Mouse (Mus musculus) hindbrain, embryonic 12.5 days (tissue): ENCODE measurements at regions not wholly inside any gene's neighbourhood (a gene's known extent, or its start where the extent isn't known, plus 50 kb on each side); places are given as distances from the start of the nearest gene placed in this dataset.

ENCODE experiments used
- ATAC-seq: fragments of 200-750 bp; cut with Nextera tagmentation; 2 replicates; pipeline ENCODE4 v1.8.0; 2017; ENCODE audit warnings: moderate TSS enrichment; ENCODE audit not compliant: low FRiP score
- H3K27ac ChIP-seq: fragments of 300-500 bp; sonication (generic); 2 replicates; pipeline ENCODE4 v1.5.1; 2016; ENCODE audit warnings: mild to moderate bottlenecking
- H3K27me3 ChIP-seq: fragments of 300-500 bp; sonication (generic); 2 replicates; pipeline ENCODE4 v1.6.1; 2016; ENCODE audit warnings: mild to moderate bottlenecking
- H3K36me3 ChIP-seq: fragments of 300-500 bp; sonication (generic); 2 replicates; pipeline ENCODE4 v1.6.1; 2016; ENCODE audit warnings: mild to moderate bottlenecking
- H3K4me1 ChIP-seq: fragments of 300-500 bp; sonication (generic); 2 replicates; pipeline ENCODE4 v1.6.1; 2016
- H3K4me2 ChIP-seq: fragments of 300-500 bp; sonication (generic); replicated peaks from 2 replicates; pipeline ENCODE4 v1.6.1; 2016; ENCODE audit warnings: mild to moderate bottlenecking
- H3K4me3 ChIP-seq: fragments of 300-500 bp; sonication (generic); 2 replicates; pipeline ENCODE4 v1.5.1; 2016; ENCODE audit warnings: mild to moderate bottlenecking
- H3K9ac ChIP-seq: fragments of 300-500 bp; sonication (generic); 2 replicates; pipeline ENCODE4 v1.6.1; 2016; ENCODE audit warnings: mild to moderate bottlenecking, moderate library complexity
- H3K9me3 ChIP-seq: fragments of 300-500 bp; sonication (generic); replicated peaks from 2 replicates; pipeline ENCODE4 v1.6.1; 2016; ENCODE audit warnings: mild to moderate bottlenecking
- WGBS: fragments of 180-500 bp; shearing (Covaris S2); methylation state at CpG from one replicate; pipeline ENCODE4 v1.1.7; 2016; 5-methylcytosine and 5-hydroxymethylcytosine counted together

DNA sequence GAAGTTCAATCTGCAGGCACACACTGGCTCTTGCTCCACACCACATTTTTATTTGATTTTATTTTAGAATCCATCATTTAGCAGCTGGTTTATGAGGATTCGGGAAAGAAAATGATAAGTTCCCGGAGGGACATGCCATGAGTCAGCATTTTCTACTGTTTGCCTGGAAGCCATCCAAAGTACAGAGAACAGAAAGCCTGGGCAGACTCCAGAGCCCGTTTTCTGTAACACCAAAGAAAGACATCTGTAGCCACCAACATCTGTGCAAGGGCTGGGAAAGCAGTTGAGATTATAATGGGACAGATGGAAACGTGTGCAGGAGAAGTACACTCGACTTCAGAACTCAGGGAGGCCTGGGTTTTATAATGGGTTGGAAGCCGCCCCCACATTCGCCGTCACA is 62.8 kb upstream of the Pum3 start:
- no peak for ATAC-seq
- H3K4me3 ChIP-seq: no peak overlapping the region
- 92% methylated on average over 8 of the region's 8 CpGs for WGBS

DNA sequence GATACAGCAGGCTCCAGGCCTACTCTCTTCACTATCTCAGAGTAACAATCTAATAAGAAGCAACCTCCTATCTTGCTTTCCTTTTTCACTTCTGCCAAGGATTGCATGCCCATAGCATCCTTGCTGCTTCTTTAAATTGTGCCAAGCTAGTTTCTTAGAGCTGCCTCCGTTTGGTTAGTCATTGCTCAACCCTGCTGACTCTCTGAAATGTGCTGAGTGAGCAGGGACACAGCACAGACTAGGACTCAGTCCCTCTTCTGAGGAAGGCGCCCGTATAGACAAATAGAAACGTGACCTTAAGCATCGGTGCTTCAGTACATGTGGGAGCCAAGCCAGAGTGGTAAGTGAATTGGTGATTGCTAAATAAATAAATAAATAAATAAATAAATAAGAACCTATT is 62.2 kb upstream of the Pum3 start:
- ATAC-seq: no peak
- WGBS: 88% methylated on average over 5 of the region's 5 CpGs

More for the DNA sequence above, 62.8 kb upstream of the Pum3 start:
- no peaks in the 10 kb centered on the region for H3K4me1 ChIP-seq
- H3K9me3 ChIP-seq: no peaks in the 10 kb centered on the region; the same call in 1 of the 2 replicates
- no peaks in the 10 kb centered on the region for H3K36me3 ChIP-seq
- no peak overlapping the region for H3K9ac ChIP-seq
- no peaks in the 10 kb centered on the region for H3K27me3 ChIP-seq
- no peak overlapping the region for H3K4me2 ChIP-seq
- no peak overlapping the region for H3K27ac ChIP-seq

DNA sequence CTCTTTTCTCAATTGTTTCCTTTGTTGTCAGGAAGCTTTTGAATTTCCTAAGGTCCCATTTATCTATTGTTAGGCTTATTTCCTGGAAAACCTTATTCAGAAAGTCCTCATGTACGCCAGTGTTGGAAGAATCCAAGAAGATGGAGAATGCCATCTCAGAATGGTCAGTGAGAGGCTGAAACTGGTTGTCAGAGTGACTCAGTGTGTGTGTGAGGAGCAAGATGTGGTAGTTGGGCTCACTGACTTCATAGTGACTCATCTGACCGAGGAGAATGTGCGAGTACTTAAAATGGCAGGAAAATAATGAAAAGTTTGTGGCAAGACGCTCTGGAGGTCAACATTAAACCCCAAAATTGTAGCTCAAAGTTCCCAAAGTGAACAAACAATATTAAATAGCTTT is 59.4 kb upstream of the Pum3 start:
- H3K9ac ChIP-seq: no peak overlapping the region
- 82% methylated on average over 4 of the region's 4 CpGs for WGBS
- H3K4me1 ChIP-seq: no peaks in the 10 kb centered on the region
- H3K27ac ChIP-seq: no peak overlapping the region
- H3K9me3 ChIP-seq: no peaks in the 10 kb centered on the region; the same call in 1 of the 2 replicates
- H3K4me2 ChIP-seq: no peak overlapping the region
- no peak overlapping the region for H3K4me3 ChIP-seq
- no peak for ATAC-seq
- no peaks in the 10 kb centered on the region for H3K27me3 ChIP-seq
- H3K36me3 ChIP-seq: no peaks in the 10 kb centered on the region

More for the DNA sequence above, 62.2 kb upstream of the Pum3 start:
- H3K9ac ChIP-seq: no peak overlapping the region
- H3K4me1 ChIP-seq: no peaks in the 10 kb centered on the region
- no peaks in the 10 kb centered on the region; the same call in 1 of the 2 replicates for H3K9me3 ChIP-seq
- no peaks in the 10 kb centered on the region for H3K27me3 ChIP-seq
- no peak overlapping the region for H3K4me3 ChIP-seq
- H3K36me3 ChIP-seq: no peaks in the 10 kb centered on the region
- H3K4me2 ChIP-seq: no peak overlapping the region
- H3K27ac ChIP-seq: no peak overlapping the region
